Mouse (Mus musculus) liver, postnatal 0 days (tissue): ENCODE results near the gene Hoxb4. TPM values are rescaled to one million over a fixed set of nuclear protein-coding genes. Genes with fewer than 3 reads are reported as not detected.

Experiments
- ATAC-seq: fragments of 200-750 bp; cut with Nextera tagmentation; 2 replicates; pipeline ENCODE4 v1.8.0; 2017; ENCODE audit warnings: mild to moderate bottlenecking, moderate library complexity
- DNase-seq: peaks from one replicate; pipeline ENCODE4 v3.0.0-alpha.2; 2016
- H3K27ac ChIP-seq: fragments of 300-500 bp; sonication (generic); 2 replicates; pipeline ENCODE4 v1.5.1; 2014; ENCODE audit warnings: antibody characterized with exemption, moderate library complexity, mild to moderate bottlenecking, low read depth
- H3K27me3 ChIP-seq: fragments of 300-500 bp; sonication (generic); 2 replicates; pipeline ENCODE4 v1.6.1; 2014; ENCODE audit warnings: low read length, control low read depth, mixed read lengths; ENCODE audit not compliant: insufficient read depth
- H3K36me3 ChIP-seq: fragments of 300-500 bp; sonication (generic); replicated peaks from 2 replicates; pipeline ENCODE4 v1.6.1; 2014; ENCODE audit warnings: mild to moderate bottlenecking, control low read depth, low read length, moderate library complexity, mixed read lengths; ENCODE audit not compliant: insufficient read depth
- H3K4me1 ChIP-seq: fragments of 300-500 bp; sonication (generic); 2 replicates; pipeline ENCODE4 v1.6.1; 2014; ENCODE audit warnings: antibody characterized with exemption, mild to moderate bottlenecking, control low read depth; ENCODE audit not compliant: insufficient read depth
- H3K4me2 ChIP-seq: fragments of 300-500 bp; sonication (generic); 2 replicates; pipeline ENCODE4 v1.6.1; 2014; ENCODE audit warnings: low read depth, mild to moderate bottlenecking, low read length, moderate library complexity, mixed read lengths
- H3K4me3 ChIP-seq: fragments of 300-500 bp; sonication (generic); 2 replicates; pipeline ENCODE4 v1.5.1; 2014; ENCODE audit warnings: low read depth, low read length
- H3K9ac ChIP-seq: fragments of 300-500 bp; sonication (generic); replicated peaks from 2 replicates; pipeline ENCODE4 v1.6.1; 2014; ENCODE audit warnings: mild to moderate bottlenecking, moderate library complexity
- H3K9me3 ChIP-seq: fragments of 300-500 bp; sonication (generic); 2 replicates; pipeline ENCODE4 v1.6.1; 2016; ENCODE audit warnings: mild to moderate bottlenecking, control low read depth, low read length, mixed read lengths
- CTCF ChIP-seq: sonication (generic); IDR thresholded peaks from 2 replicates; pipeline ENCODE4 v1.5.1; 2016; ENCODE audit warnings: antibody characterized with exemption, low read depth
- EP300 ChIP-seq: IDR thresholded peaks from 2 replicates; pipeline ENCODE4 v1.6.1; 2016; ENCODE audit warnings: antibody characterized with exemption, low read depth, mild to moderate bottlenecking
- WGBS: fragments of 180-500 bp; shearing (Covaris S2); extraction: QIAGEN DNeasy Blood & Tissue Kit; methylation state at CpG from one replicate; pipeline ENCODE4 v1.1.7; 2014; ENCODE audit not compliant: insufficient replicate concordance; 5-methylcytosine and 5-hydroxymethylcytosine counted together
- polyA plus RNA-seq: library from polyadenylated mRNA; unstranded; fragments of >200 nt; fragmentation: Nextera tagmentation; extraction: Ambion mirVana; gene quantifications from 2 replicates; pipeline ENCODE4 v1.2.1, GENCODE M21; 2015

The Hoxb4 gene
- polyA plus RNA-seq, 1 experiment from 2014 or later: 0.27 TPM

GRCm38 (mm10) chr11:96350791-96351190, 32.7 kb downstream of the Hoxb4 start:
- TF ChIP-seq CTCF: no peak
- no peak for TF ChIP-seq EP300
- Histone ChIP-seq H3K36me3 (no peaks in the 10 kb centered on the region), H3K4me2 (no peak overlapping the region), H3K9me3 (no peaks in the 10 kb centered on the region), H3K4me1 (no peaks in the 10 kb centered on the region), H3K9ac (no peak overlapping the region), H3K27ac (no peak overlapping the region), H3K27me3 (peaks cover 90% of the 10 kb centered on the region), H3K4me3 (no peak overlapping the region)
- no peak for ATAC-seq
- no peak for DNase-seq
- WGBS: 79% methylated on average over 2 of the region's 2 CpGs

DNA sequence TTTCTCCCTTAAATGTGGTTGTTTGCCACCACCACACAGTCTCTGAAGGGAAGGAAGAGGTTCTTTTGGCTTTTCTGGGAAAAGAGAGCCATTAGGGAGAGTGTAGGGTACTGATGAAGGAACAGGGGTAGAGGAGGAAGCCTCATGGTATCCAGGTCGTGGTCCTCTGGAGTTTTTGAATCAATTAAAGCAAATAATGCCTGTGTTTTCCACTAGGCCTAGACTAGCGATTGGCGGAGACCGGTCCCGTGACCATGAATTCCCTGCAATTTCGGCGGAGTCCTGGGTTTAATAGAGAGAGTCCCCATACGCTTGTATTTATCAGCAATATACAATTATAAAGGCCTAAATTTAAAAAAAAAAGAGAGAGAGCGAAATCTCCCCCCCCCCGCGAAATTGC, 33.2 kb downstream of the Hoxb4 start:
- TF ChIP-seq EP300 (no peak), CTCF (no peak)
- Histone ChIP-seq H3K9ac (no peak overlapping the region), H3K27ac (no peak overlapping the region), H3K4me1 (no peaks in the 10 kb centered on the region), H3K27me3 (peaks cover 90% of the 10 kb centered on the region), H3K36me3 (no peaks in the 10 kb centered on the region), H3K9me3 (no peaks in the 10 kb centered on the region), H3K4me2 (peak overlapping the region; percentile 51; the same call in 1 of the 2 replicates), H3K4me3 (peak overlapping the region; percentile 34; the same call in 1 of the 2 replicates)
- DNase-seq (no peak), ATAC-seq (no peak)
- WGBS: 30% methylated on average over 11 of the region's 11 CpGs

DNA sequence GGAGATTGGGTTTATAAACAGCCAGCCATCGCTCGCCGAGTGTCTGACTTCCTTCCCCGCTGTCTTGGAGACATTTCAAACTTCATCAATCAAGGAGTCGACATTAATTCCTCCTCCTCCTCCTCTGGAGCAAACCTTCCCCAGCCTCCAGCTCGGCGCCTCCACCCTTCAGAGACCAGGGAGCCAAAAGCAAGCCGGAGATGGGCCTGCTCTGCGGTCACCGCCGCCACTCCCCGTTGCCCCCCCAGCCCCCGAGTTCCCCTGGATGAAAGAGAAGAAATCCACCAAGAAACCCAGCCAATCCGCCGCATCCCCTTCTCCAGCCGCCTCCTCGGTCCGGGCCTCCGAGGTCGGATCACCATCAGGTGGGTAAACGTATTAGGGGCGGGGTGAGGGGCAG, 33.8 kb downstream of the Hoxb4 start:
- H3K9ac ChIP-seq: peak overlapping the region; percentile 3; the same call in 1 of the 2 replicates
- peaks cover 86% of the 10 kb centered on the region for H3K27me3 ChIP-seq
- WGBS: 1% methylated on average over 21 of the region's 22 CpGs
- H3K4me3 ChIP-seq: peak overlapping the region; percentile 34
- TF ChIP-seq EP300 (no peak), CTCF (no peak)
- H3K9me3 ChIP-seq: no peaks in the 10 kb centered on the region
- peak overlapping the region; percentile 57; the same call in 1 of the 2 replicates for H3K27ac ChIP-seq
- no peaks in the 10 kb centered on the region for H3K4me1 ChIP-seq
- H3K4me2 ChIP-seq: peak overlapping the region; percentile 51
- no peak for DNase-seq
- ATAC-seq: no peak
- no peaks in the 10 kb centered on the region for H3K36me3 ChIP-seq

- Histone ChIP-seq H3K4me1 (no peaks in the 10 kb centered on the region), H3K27me3 (peaks cover 84% of the 10 kb centered on the region), H3K9me3 (no peaks in the 10 kb centered on the region), H3K9ac (peak overlapping the region; percentile 44), H3K4me3 (peak overlapping the region; percentile 34), H3K4me2 (peak overlapping the region; percentile 51), H3K36me3 (no peaks in the 10 kb centered on the region), H3K27ac (peak overlapping the region; percentile 57)
- DNase-seq (no peak), ATAC-seq (no peak)
- whole genome bisulfite sequencing: under 1% methylated on average over 75 of the region's 75 CpGs
- TF ChIP-seq CTCF (no peak), EP300 (no peak)
Measured at GRCm38 (mm10) chr11:96352691-96353521, 34.8 kb downstream of the Hoxb4 start.

- H3K4me3 ChIP-seq: peak overlapping the region; percentile 34
- H3K4me2 ChIP-seq: peak overlapping the region; percentile 51
- no peaks in the 10 kb centered on the region for H3K36me3 ChIP-seq
- H3K9ac ChIP-seq: peak overlapping the region; percentile 44
- no peak for DNase-seq
- H3K9me3 ChIP-seq: no peaks in the 10 kb centered on the region
- H3K4me1 ChIP-seq: no peaks in the 10 kb centered on the region
- H3K27me3 ChIP-seq: peaks cover 83% of the 10 kb centered on the region
- H3K27ac ChIP-seq: peak overlapping the region; percentile 57; the same call in 1 of the 2 replicates
- 10% methylated on average over 14 of the region's 14 CpGs for WGBS
- no peak for ATAC-seq
- no peak for TF ChIP-seq EP300
- no peak for TF ChIP-seq CTCF
Measured at GRCm38 (mm10) chr11:96353522-96353841, 35.4 kb downstream of the Hoxb4 start.

GRCm38 (mm10) chr11:96353939-96354338, 35.9 kb downstream of the Hoxb4 start:
- peak overlapping the region; percentile 51 for H3K4me2 ChIP-seq
- DNase-seq (no peak), ATAC-seq (no peak)
- H3K4me3 ChIP-seq: no peak overlapping the region
- no peak overlapping the region for H3K27ac ChIP-seq
- 23% methylated on average over 8 of the region's 8 CpGs for WGBS
- H3K36me3 ChIP-seq: no peaks in the 10 kb centered on the region
- H3K4me1 ChIP-seq: no peaks in the 10 kb centered on the region
- H3K27me3 ChIP-seq: peaks cover 79% of the 10 kb centered on the region
- TF ChIP-seq CTCF (no peak), EP300 (no peak)
- no peak overlapping the region for H3K9ac ChIP-seq
- no peaks in the 10 kb centered on the region for H3K9me3 ChIP-seq
